Mouse (Mus musculus): ENCODE data around the gene Krt76. TPM values are rescaled to one million over a fixed set of nuclear protein-coding genes. Genes with fewer than 3 reads are reported as not detected.

Gene Krt76
- total RNA-seq, 2 experiments from 2014 or later, result not detected

GRCm38 (mm10) chr15:101860421-101861130 is 32.1 kb downstream of the Krt76 start:
- no peak for DNase-seq

GRCm38 (mm10) chr15:101859735-101860170 is 33.0 kb downstream of the Krt76 start:
- DNase-seq, result peak; percentile 28 to 39

GRCm38 (mm10) chr15:101858673-101859425 is 33.9 kb downstream of the Krt76 start:
- peak; percentile 22 for DNase-seq

- DNase-seq, result no peak
Measured at GRCm38 (mm10) chr15:101856696-101857095, 36.0 kb downstream of the Krt76 start.

GRCm38 (mm10) chr15:101855732-101856131 is 37.0 kb downstream of the Krt76 start:
- no peak for DNase-seq

- no peak for DNase-seq
Measured at GRCm38 (mm10) chr15:101854294-101854693, 38.4 kb downstream of the Krt76 start.

- DNase-seq, result no peak
Measured at GRCm38 (mm10) chr15:101852571-101852970, 40.1 kb downstream of the Krt76 start.

GRCm38 (mm10) chr15:101850694-101851093 is 42.0 kb downstream of the Krt76 start, which contains the start of gene Krt1:
Krt1 (minus strand) TSS chr15:101850794.
- DNase-seq, result no peak

GRCm38 (mm10) chr15:101845971-101846403 is 46.7 kb downstream of the Krt76 start:
- peak; percentile 6 to 12 for DNase-seq

GRCm38 (mm10) chr15:101843192-101843591 is 49.5 kb downstream of the Krt76 start:
- no peak for DNase-seq

- no peak for DNase-seq
Measured at GRCm38 (mm10) chr15:101834784-101835328, 57.9 kb downstream of the Krt76 start.

Small RNA genes within 50 kb of the gene (microRNA-seq; reads per million reads assigned to microRNA genes)
- 0 reads per million in 2 experiments for gene Gm44356

Other genes starting within 250 kb of the Krt76 start
- not detected for gene Gm5478, start 245.5 kb downstream of the Krt76 start, total RNA-seq (2021)
- gene Krt6b, start 212.6 kb downstream of the Krt76 start, total RNA-seq (2021), result not detected
- not detected for gene Krt6a, start 198.6 kb downstream of the Krt76 start, total RNA-seq (2021)
- gene Krt5, start 180.0 kb downstream of the Krt76 start, total RNA-seq (2021), result 1 to 10 TPM in 1 of 2 experiments, not detected in 1; 1.5 TPM
- not detected for gene Krt71, start 149.8 kb downstream of the Krt76 start, total RNA-seq (2021)
- not detected for gene Krt72, start 106.5 kb downstream of the Krt76 start, total RNA-seq (2021)
- not detected for gene Krt73, start 90.6 kb downstream of the Krt76 start, total RNA-seq (2021)
- gene Krt2, start 74.8 kb downstream of the Krt76 start, total RNA-seq (2021), result not detected
- not detected for gene Krt1, start 42.1 kb downstream of the Krt76 start, total RNA-seq (2021)
- not detected for gene Krt77, start 23.2 kb downstream of the Krt76 start, total RNA-seq (2021)
- gene Krt4, start 31.8 kb upstream of the Krt76 start, total RNA-seq (2021), result under 1 TPM in 1 of 2 experiments, not detected in 1; 0.33 TPM
- gene Krt79, start 47.4 kb upstream of the Krt76 start, total RNA-seq (2021), result not detected
- gene Krt78, start 61.4 kb upstream of the Krt76 start, total RNA-seq (2021), result under 1 TPM in 1 of 2 experiments, not detected in 1; 0.07 TPM
- gene Krt8, start 111.6 kb upstream of the Krt76 start, total RNA-seq (2021), result 1 to 10 TPM; 1.5 to 3.0 TPM
- 1 to 10 TPM; 2.8 to 3.7 TPM for gene Krt18, start 135.3 kb upstream of the Krt76 start, total RNA-seq (2021)
- gene Eif4b, start 180.9 kb upstream of the Krt76 start, total RNA-seq (2021), result 100 to 1,000 TPM; 151 to 167 TPM
- 100 to 1,000 TPM; 109 to 123 TPM for gene Tns2, start 207.5 kb upstream of the Krt76 start, total RNA-seq (2021)
- gene Spryd3, start 243.3 kb upstream of the Krt76 start, total RNA-seq (2021), result 10 to 100 TPM; 14.4 to 15.3 TPM